Mouse (Mus musculus): ENCODE data around the gene Gm14214.

Gene Gm14214

DNA sequence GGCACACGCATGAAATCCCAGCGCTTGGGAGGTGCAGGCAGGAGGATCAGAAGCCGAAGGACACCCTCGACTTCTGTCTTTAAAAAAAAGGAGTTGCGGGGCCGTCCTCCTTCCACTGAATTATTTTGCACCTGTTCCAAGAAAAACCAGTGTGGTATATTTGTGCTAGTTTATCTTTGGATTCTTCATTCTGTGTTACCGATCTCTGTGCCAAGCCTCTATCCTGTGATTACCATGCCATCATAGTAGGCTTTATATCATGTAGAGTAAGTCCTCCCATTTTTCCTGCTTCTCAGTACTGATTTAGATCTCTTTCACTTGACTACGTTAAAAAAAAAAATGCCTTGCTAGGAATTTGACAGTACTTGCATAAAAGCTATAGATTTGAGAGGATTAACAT, 1.8 kb upstream of the Gm14214 start:
- no peak for DNase-seq

DNA sequence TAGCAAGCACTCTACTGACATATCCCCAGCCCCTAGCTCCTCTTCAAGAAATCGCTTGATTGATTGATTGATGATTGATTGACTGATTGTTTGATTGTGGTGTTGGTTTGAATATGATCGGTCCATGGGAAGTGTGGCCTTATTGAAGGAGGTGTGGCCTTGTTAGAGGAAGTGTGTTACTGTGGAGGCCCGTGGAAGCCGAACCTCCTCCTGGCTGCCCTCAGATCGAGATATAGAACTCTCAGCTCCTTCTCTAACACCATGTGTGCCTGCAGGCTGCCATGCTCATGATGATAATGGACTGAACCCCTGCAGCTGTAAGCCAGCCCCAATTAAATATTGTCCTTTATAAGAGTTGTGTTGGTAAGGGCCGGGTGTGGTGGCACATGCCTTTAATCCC, 2.8 kb downstream of the Gm14214 start:
- DNase-seq = no peak

GRCm38 (mm10) chr2:154765554-154766008, 4.2 kb downstream of the Gm14214 start:
- DNase-seq = no peak

GRCm38 (mm10) chr2:154764828-154765497, 4.9 kb downstream of the Gm14214 start:
- DNase-seq = no peak

DNA sequence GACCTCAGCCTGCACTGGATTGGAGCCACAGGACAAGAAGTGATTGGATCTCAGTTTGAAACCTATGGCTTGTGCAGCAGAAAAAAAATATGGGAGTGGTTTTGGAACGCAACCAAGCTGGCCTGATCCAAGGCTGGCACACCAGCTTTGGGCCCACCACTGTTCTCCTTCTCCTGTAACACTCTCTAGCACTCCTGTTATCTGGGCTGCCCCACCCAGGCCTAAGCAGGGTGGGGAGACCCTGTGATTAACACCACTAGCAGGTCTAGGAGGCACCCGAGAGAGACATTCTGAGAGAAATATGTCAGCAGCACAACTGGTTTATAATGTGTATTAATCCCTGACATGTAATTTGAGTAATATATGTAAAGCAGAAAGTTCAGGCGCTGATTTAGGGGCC, 6.6 kb downstream of the Gm14214 start:
- DNase-seq = no peak

DNA sequence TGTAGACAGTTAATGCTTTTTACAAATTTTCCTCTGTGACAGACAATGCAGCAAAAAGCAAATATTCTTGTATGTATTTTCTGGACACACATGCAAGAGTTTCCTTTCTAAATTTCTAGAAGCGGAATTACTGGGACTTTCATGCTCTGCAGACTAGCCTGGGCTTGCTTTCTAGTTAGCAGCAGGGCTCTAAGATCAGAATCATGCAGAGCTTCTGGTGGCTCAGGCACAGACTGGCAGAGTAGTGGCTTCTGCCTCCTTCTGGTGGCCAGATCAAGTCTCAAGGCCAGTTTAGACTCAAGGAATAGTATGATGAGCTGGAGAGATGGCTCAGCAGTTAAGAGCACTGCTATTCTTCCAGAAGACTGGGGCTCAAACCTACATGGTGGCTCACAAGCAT, 11.4 kb downstream of the Gm14214 start:
- DNase-seq = no peak

GRCm38 (mm10) chr2:154757691-154758090, 12.1 kb downstream of the Gm14214 start:
- DNase-seq = no peak

GRCm38 (mm10) chr2:154755791-154756190, 14.0 kb downstream of the Gm14214 start:
- no peak for DNase-seq

DNA sequence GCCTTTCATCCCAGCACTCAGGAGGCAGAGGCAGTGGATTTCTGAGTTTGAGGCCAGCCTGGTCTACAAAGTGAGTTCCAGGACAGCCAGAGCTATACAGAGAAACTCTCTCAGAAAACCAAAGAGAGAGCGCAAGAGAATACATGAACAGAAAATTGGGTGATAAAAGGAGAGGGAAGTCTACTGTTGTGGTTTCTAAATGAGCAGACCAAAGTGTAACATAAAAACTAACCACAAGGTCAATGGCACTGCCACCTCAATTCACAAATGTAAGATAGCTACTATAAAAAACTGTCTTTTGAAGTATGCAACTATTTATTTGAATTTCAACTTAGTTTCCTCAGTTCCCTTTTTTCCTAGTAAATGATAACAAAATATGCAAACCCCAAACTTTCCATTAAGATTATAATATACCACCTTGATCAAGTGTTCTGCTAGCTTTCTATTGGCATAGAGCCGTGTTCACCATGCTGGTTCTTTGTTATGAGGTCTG, 15.7 kb downstream of the Gm14214 start:
- DNase-seq = no peak

DNA sequence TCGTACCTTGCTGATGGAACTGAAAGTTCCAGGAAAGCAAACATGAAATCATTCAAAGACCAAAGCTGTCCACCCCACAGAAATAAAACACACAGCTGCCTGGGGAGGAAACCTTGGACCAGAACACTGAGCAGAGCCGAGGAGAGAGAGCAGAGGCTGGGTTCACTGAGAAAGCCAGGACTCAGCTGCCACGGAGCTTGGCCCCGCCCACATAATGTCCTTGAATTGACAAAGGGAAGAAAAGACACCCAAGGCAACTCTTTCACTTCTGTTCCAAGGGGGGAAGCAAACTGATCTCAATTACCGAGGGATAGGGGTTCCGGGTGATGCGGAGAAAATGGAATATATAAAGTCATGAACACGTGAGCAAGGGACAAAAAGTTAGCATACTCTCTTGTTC, 17.9 kb downstream of the Gm14214 start:
- no peak for DNase-seq

DNA sequence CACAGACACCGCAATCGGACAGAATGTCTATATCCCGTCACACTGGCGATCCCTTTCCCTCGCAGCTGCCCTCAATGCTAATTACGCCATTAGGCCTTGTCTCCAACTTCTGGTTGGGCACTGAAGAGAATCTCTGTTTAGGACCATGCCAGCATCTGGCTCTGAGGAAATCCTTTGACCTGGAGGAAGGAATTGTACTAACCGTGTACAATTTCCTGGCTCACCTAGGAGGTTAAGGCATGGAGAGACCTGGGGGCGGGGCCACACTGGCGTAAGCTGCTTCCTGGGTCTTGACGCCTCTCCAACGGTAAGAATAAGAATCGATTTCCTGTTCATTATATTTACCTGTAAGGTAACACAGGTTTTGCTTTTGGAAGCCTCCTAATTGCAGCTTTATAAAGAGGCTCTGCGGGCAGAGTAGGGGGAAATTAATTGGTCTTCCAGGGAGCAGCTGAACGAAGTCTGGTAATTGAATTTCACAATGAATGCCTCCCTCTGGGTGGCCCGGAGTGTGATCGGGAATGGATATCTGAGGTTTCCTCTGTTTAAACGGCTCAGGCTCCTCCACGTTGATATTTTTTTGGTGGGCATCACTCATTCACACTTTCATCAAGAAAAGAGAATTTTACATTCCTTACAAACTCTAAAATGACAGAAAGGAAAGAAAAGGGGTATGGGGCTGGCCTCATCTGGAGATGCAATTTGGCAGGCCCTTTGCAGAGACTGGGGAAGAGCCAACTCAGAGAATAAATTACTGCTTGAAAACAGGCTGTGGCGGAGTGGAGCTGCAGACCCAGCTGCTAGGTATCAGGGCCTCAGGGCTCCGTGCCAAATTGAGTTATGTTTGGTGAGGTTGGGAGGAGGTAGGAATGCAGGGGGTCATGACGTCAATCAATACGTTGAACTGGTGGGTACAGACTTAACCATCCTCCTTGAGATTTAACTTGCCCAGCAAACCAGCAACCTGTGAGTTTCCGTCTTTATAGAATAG, 20.5 kb downstream of the Gm14214 start:
- no peak for DNase-seq

DNA sequence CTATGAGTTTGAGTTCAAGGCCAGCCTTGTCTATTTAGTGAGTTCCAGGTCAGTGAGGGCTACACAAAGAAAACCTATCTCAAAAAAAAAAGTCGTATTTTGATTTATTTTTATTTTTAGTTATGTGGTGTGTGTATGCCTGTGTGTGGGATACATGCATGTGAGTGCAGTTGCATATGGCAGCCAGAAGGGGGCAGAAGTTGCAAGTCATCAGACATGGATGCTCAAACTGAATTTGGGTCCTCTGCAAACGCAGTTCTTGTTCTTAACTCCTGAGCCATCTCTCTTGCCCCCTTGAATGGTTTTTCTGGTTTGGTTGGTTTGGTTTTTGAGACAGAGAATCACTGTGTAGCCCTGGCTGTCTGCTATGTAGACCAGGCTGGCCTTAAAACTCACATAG, 21.4 kb downstream of the Gm14214 start:
- DNase-seq = no peak

DNA sequence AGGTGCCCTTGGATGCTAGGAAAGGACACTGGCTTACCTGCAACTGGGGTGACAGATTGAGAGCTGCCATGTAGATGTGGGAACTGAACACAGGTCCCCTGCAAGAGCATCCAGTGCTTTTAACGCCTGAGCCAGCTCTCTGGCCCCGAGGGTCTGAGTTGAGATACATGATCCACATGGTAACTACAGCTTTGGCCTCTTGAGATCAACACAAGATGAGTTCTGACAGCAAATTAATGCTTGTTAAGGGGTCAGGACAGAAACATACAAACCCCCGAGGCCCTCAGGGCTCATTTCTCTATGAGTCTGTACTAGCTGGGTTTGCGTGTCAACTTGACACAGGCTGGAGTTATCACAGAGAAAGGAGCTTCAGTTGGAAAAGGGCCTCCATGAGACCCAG, 25.9 kb downstream of the Gm14214 start:
- no peak for DNase-seq

DNA sequence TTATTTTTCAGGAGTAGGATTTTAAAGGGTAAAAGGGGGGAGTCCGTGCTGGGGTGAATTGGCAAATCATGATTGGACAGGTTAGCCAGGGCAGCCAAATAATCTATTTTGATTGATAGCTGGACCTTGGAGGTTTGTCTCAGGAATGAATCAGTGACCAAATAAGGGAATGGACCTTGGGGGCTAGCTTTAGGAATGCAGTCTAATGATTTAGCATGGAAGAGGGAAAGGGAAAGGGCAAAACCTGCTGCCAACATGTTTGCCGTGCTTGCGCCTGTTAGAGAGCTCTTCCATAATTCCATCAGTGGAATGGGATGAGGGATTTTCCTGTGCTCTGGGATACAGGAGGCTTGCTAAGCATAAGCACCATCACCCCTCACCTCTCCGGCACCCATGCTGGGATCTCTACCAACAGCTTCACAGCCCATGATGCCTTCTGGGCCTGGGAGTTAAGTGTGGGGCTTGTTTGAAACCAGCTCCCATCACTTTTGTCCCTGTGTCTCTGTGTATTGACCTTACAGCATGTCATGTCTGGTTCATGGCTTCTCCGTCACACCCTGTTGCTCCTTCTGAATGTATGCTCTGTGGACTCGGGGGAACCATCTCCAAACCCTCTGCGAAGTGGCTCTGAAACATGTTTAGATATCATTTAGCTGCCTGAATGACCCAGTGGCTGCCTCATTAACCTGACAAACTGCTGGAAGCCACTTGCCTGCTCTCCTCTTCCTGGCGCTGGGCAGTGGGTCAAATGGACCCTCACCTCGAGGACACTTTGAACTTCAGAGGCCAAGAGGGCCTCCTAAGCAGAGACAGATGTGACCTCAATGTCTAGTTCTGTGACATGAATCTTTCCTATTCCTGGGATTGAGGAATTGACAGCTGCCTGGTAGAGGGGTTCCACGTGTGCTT, 26.7 kb downstream of the Gm14214 start:
- no peak for DNase-seq

DNA sequence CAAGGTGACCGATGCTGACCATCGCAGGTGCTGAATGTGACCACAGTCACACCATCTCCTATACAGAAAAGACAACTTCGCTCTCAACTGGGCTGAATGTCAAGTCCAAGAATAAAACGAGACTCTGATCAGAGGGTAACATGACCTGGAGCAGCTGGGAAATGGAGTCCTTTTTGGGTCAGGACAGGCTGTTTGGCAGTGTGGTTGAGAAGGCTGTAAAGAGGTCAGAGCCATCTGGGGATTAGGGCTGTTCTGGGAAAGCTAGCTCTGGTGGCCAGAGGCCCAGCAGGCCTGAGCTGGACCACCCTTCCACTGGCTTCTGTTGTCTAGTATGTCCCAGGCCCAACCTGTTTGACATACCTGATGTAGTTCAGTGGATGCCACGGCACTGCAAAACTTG, 31.2 kb downstream of the Gm14214 start:
- DNase-seq = no peak

- DNase-seq = no peak
These were observed 33.8 kb downstream of the Gm14214 start for GRCm38 (mm10) chr2:154735986-154736385.

- DNase-seq = no peak
These were observed 34.4 kb downstream of the Gm14214 start for GRCm38 (mm10) chr2:154735416-154735815.

DNA sequence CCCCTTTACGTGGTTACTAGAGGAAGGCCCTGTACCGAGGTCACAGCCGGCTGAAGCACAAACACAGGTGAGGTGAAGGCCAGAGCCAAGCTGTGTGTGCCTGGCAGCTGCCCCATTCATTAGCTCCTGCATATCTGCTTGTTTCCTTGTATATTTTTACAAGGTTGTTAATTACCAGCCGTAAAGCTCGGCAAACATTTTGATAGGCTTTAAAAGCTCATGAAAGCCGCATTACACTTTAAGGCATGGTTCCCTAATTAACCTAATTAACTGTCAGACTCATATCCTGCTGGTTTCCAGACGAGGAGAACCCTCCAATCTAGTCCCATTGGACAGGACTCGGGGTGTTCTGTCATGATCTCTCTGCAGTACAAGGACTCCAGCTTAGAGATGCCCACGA, 34.9 kb downstream of the Gm14214 start:
- DNase-seq = no peak

GRCm38 (mm10) chr2:154732503-154733141, 37.2 kb downstream of the Gm14214 start:
- DNase-seq = no peak

- DNase-seq = no peak
These were observed 37.9 kb downstream of the Gm14214 start for GRCm38 (mm10) chr2:154731916-154732315.

DNA sequence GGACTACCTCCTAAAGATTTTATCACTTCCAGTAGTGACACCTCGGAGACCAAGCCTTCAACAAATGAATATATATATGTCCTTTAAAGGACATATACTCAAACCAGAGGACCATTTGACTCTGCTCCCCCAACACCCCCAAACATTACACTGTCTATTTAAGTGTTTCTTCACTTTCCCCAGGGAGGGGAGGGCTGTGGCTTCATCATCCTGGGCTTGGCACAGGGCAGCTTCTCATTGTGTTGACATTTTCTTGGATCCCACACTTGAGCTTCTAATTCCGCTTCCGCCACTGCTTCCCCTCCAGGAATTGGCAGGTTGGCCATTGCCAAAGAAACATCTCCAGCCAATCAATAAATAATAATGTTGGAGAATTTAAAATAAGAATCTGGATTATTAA, 39.0 kb downstream of the Gm14214 start:
- DNase-seq = no peak

DNA sequence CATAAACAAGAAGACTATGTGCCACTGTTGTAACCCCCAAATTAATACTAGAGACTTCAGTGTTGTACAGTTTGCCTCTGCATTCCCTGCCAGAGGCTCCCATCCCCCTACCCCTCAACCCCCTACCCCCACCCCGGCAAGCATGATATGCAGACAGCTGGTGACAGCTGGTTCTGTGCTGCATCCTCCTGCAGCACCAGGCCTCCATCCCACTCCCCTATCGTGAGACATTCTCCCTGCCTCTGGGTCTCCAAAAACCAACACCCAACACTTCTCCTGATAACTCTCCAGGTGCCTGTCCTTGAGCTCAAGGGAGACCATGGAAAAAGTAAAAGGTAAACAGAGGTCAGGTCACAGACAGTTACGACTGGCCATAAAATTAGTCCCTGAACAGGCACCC, 40.1 kb downstream of the Gm14214 start:
- DNase-seq = no peak

Measured in right cerebral cortex, adult 18-20 months (tissue).